Mouse (Mus musculus) heart, embryonic 14.5 days (tissue): ENCODE results near the gene Rab40c. TPM values are rescaled to one million over a fixed set of nuclear protein-coding genes. Genes with fewer than 3 reads are reported as not detected.

Experiments used
- ATAC-seq: fragments of 200-750 bp; cut with Nextera tagmentation; 2 replicates; pipeline ENCODE4 v1.8.0; 2017; ENCODE audit warnings: low read depth, moderate TSS enrichment; ENCODE audit not compliant: insufficient number of reproducible peaks, insufficient read depth, low FRiP score
- H3K27ac ChIP-seq, 2 experiments: fragments of 200-500 bp in 1 of 2; fragments of 300-500 bp in 1 of 2; sonication (generic) in 1 of 2; replicated peaks in 1 of 2; 2 replicates each; pipeline ENCODE4 v1.5.1; 2012 to 2014; ENCODE audit warnings: low read depth in 2 of 2, low read length in 2 of 2, control low read depth in 1 of 2, mild to moderate bottlenecking in 1 of 2, mixed read lengths in 1 of 2; ENCODE audit not compliant: control insufficient read depth in 1 of 2, insufficient read depth in 1 of 2
- H3K27me3 ChIP-seq: fragments of 300-500 bp; sonication (generic); 2 replicates; pipeline ENCODE4 v1.6.1; 2014; ENCODE audit warnings: mild to moderate bottlenecking, low read length, control low read depth; ENCODE audit not compliant: control insufficient read depth, insufficient read depth
- H3K36me3 ChIP-seq: fragments of 300-500 bp; sonication (generic); 2 replicates; pipeline ENCODE4 v1.6.1; 2014; ENCODE audit warnings: mild to moderate bottlenecking, control low read depth, low read length, mixed read lengths; ENCODE audit not compliant: control insufficient read depth, insufficient read depth
- H3K4me1 ChIP-seq, 2 experiments: fragments of 200-500 bp in 1 of 2; fragments of 300-500 bp in 1 of 2; sonication (generic) in 1 of 2; 2 replicates each; pipeline ENCODE4 v1.6.1; 2012 to 2014; ENCODE audit warnings: low read length in 2 of 2, control low read depth in 1 of 2, mixed read lengths in 1 of 2; ENCODE audit not compliant: control insufficient read depth in 2 of 2, insufficient read depth in 2 of 2
- H3K4me2 ChIP-seq: fragments of 300-500 bp; sonication (generic); 2 replicates; pipeline ENCODE4 v1.6.1; 2014; ENCODE audit warnings: mild to moderate bottlenecking, low read length
- H3K4me3 ChIP-seq, 2 experiments: fragments of 200-500 bp in 1 of 2; fragments of 300-500 bp in 1 of 2; sonication (generic) in 1 of 2; 2 replicates each; pipeline ENCODE4 v1.5.1; 2012 to 2014; ENCODE audit warnings: low read length in 2 of 2, mild to moderate bottlenecking in 2 of 2, control low read depth in 1 of 2, low read depth in 1 of 2, moderate library complexity in 1 of 2; ENCODE audit not compliant: control insufficient read depth in 1 of 2, insufficient read depth in 1 of 2
- H3K9ac ChIP-seq: fragments of 300-500 bp; sonication (generic); 2 replicates; pipeline ENCODE4 v1.6.1; 2014; ENCODE audit warnings: mild to moderate bottlenecking, low read length
- H3K9me3 ChIP-seq: fragments of 300-500 bp; sonication (generic); 2 replicates; pipeline ENCODE4 v1.6.1; 2016; ENCODE audit warnings: low read length, control low read depth; ENCODE audit not compliant: control insufficient read depth
- WGBS: fragments of 180-500 bp; shearing (Covaris S2); extraction: QIAGEN DNeasy Blood & Tissue Kit; methylation state at CpG from one replicate; pipeline ENCODE4 v1.1.7; 2014; 5-methylcytosine and 5-hydroxymethylcytosine counted together
- polyA plus RNA-seq: library from polyadenylated mRNA; unstranded; fragments of >200 nt; fragmentation: Nextera tagmentation; extraction: Ambion mirVana; gene quantifications from 2 replicates; pipeline ENCODE4 v1.2.1, GENCODE M21; 2014

Rab40c gene
- 7.5 and 8.8 TPM in 2 replicates for polyA plus RNA-seq

- Histone ChIP-seq H3K27ac (peak within 1 kb of the TSS; percentile 92 to 97), H3K4me3 (peak within 1 kb of the TSS; percentile 78 to 95), H3K9me3 (no peaks in the 10 kb centered on the region), H3K36me3 (0 out of 2 replicates have a peak, but pooled peaks cover 12% of the 10 kb centered on the region), H3K4me1 (peaks cover 2 to 27% of the 10 kb centered on the region in 2 experiments; a peak in 2 of 4 replicates), H3K4me2 (peak within 1 kb of the TSS; percentile 91), H3K27me3 (no peaks in the 10 kb centered on the region), H3K9ac (peak within 1 kb of the TSS; percentile 93)
- ATAC-seq: peak; percentile 1; the same call in 1 of the 2 replicates
- WGBS: under 1% methylated on average over 70 of the region's 78 CpGs
Observed at GRCm38 (mm10) chr17:25919144-25919785, at the start of gene Rab40c. Gene Rab40c (minus strand): TSS chr17:25919727.

- no peak overlapping the region for H3K4me2 ChIP-seq
- H3K4me3 ChIP-seq: no peak overlapping the region
- H3K9ac ChIP-seq: no peak overlapping the region
- ATAC-seq: peak; percentile 17; the same call in 1 of the 2 replicates
- WGBS: 88% methylated on average over 1 of the region's 1 CpGs
- peaks cover 15% of the 10 kb centered on the region for H3K36me3 ChIP-seq
- peak overlapping the region in 1 of 2 experiments; percentile 34; a peak in 1 of 4 replicates for H3K27ac ChIP-seq
- H3K9me3 ChIP-seq: no peaks in the 10 kb centered on the region
- peaks cover 9 to 16% of the 10 kb centered on the region in 2 experiments for H3K4me1 ChIP-seq
- no peaks in the 10 kb centered on the region for H3K27me3 ChIP-seq
Observed at GRCm38 (mm10) chr17:25968176-25968575, 48.6 kb upstream of the Rab40c start.

- 0 out of 2 replicates have a peak overlapping the region, but pooled peaks have one; percentile 8 for H3K9ac ChIP-seq
- H3K4me1 ChIP-seq: peaks cover 9 to 16% of the 10 kb centered on the region in 2 experiments
- H3K27me3 ChIP-seq: no peaks in the 10 kb centered on the region
- peaks cover 20% of the 10 kb centered on the region for H3K36me3 ChIP-seq
- ATAC-seq: no peak
- H3K9me3 ChIP-seq: no peaks in the 10 kb centered on the region
- H3K4me2 ChIP-seq: no peak overlapping the region
- peak overlapping the region in 1 of 2 experiments; percentile 34; a peak in 1 of 4 replicates for H3K27ac ChIP-seq
- 20% methylated on average over 3 of the region's 3 CpGs for WGBS
- H3K4me3 ChIP-seq: no peak overlapping the region
Observed at GRCm38 (mm10) chr17:25967652-25968051, 48.1 kb upstream of the Rab40c start.

GRCm38 (mm10) chr17:25964271-25964670 lies 44.7 kb upstream of the Rab40c start:
- Histone ChIP-seq H3K4me1 (peaks cover 9 to 16% of the 10 kb centered on the region in 2 experiments), H3K4me2 (no peak overlapping the region), H3K27ac (no peak overlapping the region), H3K9me3 (no peaks in the 10 kb centered on the region), H3K36me3 (peaks cover 48% of the 10 kb centered on the region), H3K4me3 (no peak overlapping the region), H3K9ac (no peak overlapping the region), H3K27me3 (no peaks in the 10 kb centered on the region)
- WGBS: 81% methylated on average over 7 of the region's 7 CpGs
- no peak for ATAC-seq

GRCm38 (mm10) chr17:25962413-25962905 lies 42.9 kb upstream of the Rab40c start:
- peaks cover 65% of the 10 kb centered on the region for H3K36me3 ChIP-seq
- no peak overlapping the region for H3K9ac ChIP-seq
- H3K4me1 ChIP-seq: peaks cover 2 to 4% of the 10 kb centered on the region in 2 experiments; a peak in 3 of 4 replicates
- H3K9me3 ChIP-seq: no peaks in the 10 kb centered on the region
- no peaks in the 10 kb centered on the region for H3K27me3 ChIP-seq
- no peak overlapping the region for H3K4me3 ChIP-seq
- no peak overlapping the region for H3K4me2 ChIP-seq
- no peak for ATAC-seq
- H3K27ac ChIP-seq: no peak overlapping the region
- WGBS: 92% methylated on average over 7 of the region's 7 CpGs

GRCm38 (mm10) chr17:25961566-25961965 lies 42.0 kb upstream of the Rab40c start:
- Histone ChIP-seq H3K36me3 (peaks cover 67% of the 10 kb centered on the region), H3K9ac (no peak overlapping the region), H3K27ac (no peak overlapping the region), H3K9me3 (no peaks in the 10 kb centered on the region), H3K4me2 (no peak overlapping the region), H3K4me1 (no peaks in the 10 kb centered on the region), H3K4me3 (no peak overlapping the region), H3K27me3 (no peaks in the 10 kb centered on the region)
- ATAC-seq: no peak
- 84% methylated on average over 5 of the region's 5 CpGs for WGBS

- Histone ChIP-seq H3K4me3 (no peak overlapping the region), H3K4me2 (no peak overlapping the region), H3K27me3 (no peaks in the 10 kb centered on the region), H3K4me1 (no peaks in the 10 kb centered on the region), H3K27ac (no peak overlapping the region), H3K9me3 (no peaks in the 10 kb centered on the region), H3K36me3 (peaks cover 67% of the 10 kb centered on the region), H3K9ac (no peak overlapping the region)
- ATAC-seq: peak; percentile 8; the same call in 1 of the 2 replicates
- 91% methylated on average over 23 of the region's 23 CpGs for WGBS
Observed at GRCm38 (mm10) chr17:25959630-25960467, 40.3 kb upstream of the Rab40c start.
